Mouse (Mus musculus) intestine, postnatal 0 days (tissue): ENCODE results near the gene Tmem132b. TPM values are rescaled to one million over a fixed set of nuclear protein-coding genes. Genes with fewer than 3 reads are reported as not detected.

ENCODE experiments used
- ATAC-seq: fragments of 200-750 bp; cut with Nextera tagmentation; 2 replicates; pipeline ENCODE4 v1.8.0; 2017; ENCODE audit warnings: mild to moderate bottlenecking, moderate TSS enrichment, moderate library complexity
- H3K27ac ChIP-seq: fragments of 300-500 bp; sonication (generic); 2 replicates; pipeline ENCODE4 v1.5.1; 2014; ENCODE audit warnings: mild to moderate bottlenecking, low read depth, low read length, moderate library complexity
- H3K27me3 ChIP-seq: fragments of 300-500 bp; sonication (generic); replicated peaks from 2 replicates; pipeline ENCODE4 v1.6.1; 2014; ENCODE audit warnings: low read length, mixed read lengths; ENCODE audit not compliant: control insufficient read depth, insufficient read depth
- H3K36me3 ChIP-seq: fragments of 300-500 bp; sonication (generic); 2 replicates; pipeline ENCODE4 v1.6.1; 2014; ENCODE audit warnings: mild to moderate bottlenecking, moderate library complexity; ENCODE audit not compliant: control insufficient read depth, insufficient read depth
- H3K4me1 ChIP-seq: fragments of 300-500 bp; sonication (generic); replicated peaks from 2 replicates; pipeline ENCODE4 v1.6.1; 2014; ENCODE audit warnings: antibody characterized with exemption, low read length, mixed read lengths; ENCODE audit not compliant: control insufficient read depth, insufficient read depth
- H3K4me2 ChIP-seq: fragments of 300-500 bp; sonication (generic); replicated peaks from 2 replicates; pipeline ENCODE4 v1.6.1; 2014; ENCODE audit warnings: low read depth, mild to moderate bottlenecking, moderate library complexity
- H3K4me3 ChIP-seq: fragments of 300-500 bp; sonication (generic); 2 replicates; pipeline ENCODE4 v1.5.1; 2014; ENCODE audit warnings: low read depth, low read length
- H3K9ac ChIP-seq: fragments of 300-500 bp; sonication (generic); 2 replicates; pipeline ENCODE4 v1.6.1; 2014; ENCODE audit warnings: mild to moderate bottlenecking, low read depth, low read length
- H3K9me3 ChIP-seq: fragments of 300-500 bp; sonication (generic); 2 replicates; pipeline ENCODE4 v1.6.1; 2016; ENCODE audit warnings: mixed run types; ENCODE audit not compliant: control insufficient read depth
- CTCF ChIP-seq: sonication (generic); IDR thresholded peaks from 2 replicates; pipeline ENCODE4 v1.5.1; 2016; ENCODE audit warnings: low read depth, mild to moderate bottlenecking, control low read depth, antibody characterized with exemption, moderate library complexity
- WGBS: fragments of 180-500 bp; shearing (Covaris S2); extraction: QIAGEN DNeasy Blood & Tissue Kit; methylation state at CpG from one replicate; pipeline ENCODE4 v1.1.7; 2014; 5-methylcytosine and 5-hydroxymethylcytosine counted together
- polyA plus RNA-seq: library from polyadenylated mRNA; unstranded; fragments of >200 nt; fragmentation: Nextera tagmentation; extraction: Ambion mirVana; gene quantifications from 2 replicates; pipeline ENCODE4 v1.2.1, GENCODE M21; 2015

Gene Tmem132b
- polyA plus RNA-seq: 0.14 and 0.25 TPM in 2 replicates

DNA sequence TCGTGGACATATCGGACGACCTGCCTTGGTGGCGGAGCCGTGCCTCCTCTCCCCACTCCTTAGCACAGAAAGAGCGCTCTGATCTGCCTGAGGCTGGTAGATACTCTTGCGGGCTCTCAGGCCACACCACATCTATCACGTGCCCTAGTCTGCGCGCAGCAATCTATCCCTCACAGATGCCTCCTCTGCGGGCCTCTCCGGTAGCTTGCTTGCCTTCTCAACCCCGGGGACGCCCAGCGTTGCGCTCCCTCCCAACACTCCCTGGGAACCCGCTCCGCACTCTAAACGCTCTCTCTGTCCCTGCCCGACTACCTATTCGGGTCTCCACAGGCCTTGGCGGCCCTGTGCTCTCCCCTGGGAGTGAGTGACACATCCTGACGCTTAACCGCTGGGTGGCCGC, at the start of gene Tmem132b:
Tmem132b (plus strand) TSS at position 141 of the 400 bp plus-strand sequence.
- peaks cover 61% of the 10 kb centered on the region for H3K27me3 ChIP-seq

DNA sequence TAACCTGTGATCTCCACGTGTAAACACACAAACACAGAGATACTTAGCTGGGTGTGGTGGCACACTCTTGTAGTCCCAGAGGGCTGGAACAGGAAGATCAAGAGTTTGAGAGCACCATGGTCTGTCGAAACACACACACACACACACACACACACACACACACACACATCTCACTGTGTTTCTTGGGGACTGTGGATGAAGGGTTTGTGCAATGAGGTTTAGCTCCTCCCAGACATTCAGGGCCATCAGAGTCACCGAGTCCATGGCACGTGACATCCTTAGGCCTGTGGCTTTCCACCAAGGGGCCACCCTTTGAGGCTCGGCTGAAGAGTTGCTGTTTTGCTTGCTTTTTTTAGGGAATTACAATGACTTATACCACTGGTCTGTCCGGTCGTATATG, 49.1 kb upstream of the Tmem132b start:
- no peak for ATAC-seq

More for the DNA sequence above, at the start of gene Tmem132b:
- Histone ChIP-seq H3K4me3 (peak within 1 kb of the TSS; percentile 29), H3K9me3 (no peaks in the 10 kb centered on the region), H3K36me3 (no peaks in the 10 kb centered on the region), H3K27ac (no peak within 1 kb of the TSS), H3K4me1 (no peaks in the 10 kb centered on the region), H3K4me2 (peak within 1 kb of the TSS; percentile 63), H3K9ac (no peak within 1 kb of the TSS)
- no peak for TF ChIP-seq CTCF
- WGBS: 3% methylated on average over 24 of the region's 25 CpGs
- no peak for ATAC-seq

DNA sequence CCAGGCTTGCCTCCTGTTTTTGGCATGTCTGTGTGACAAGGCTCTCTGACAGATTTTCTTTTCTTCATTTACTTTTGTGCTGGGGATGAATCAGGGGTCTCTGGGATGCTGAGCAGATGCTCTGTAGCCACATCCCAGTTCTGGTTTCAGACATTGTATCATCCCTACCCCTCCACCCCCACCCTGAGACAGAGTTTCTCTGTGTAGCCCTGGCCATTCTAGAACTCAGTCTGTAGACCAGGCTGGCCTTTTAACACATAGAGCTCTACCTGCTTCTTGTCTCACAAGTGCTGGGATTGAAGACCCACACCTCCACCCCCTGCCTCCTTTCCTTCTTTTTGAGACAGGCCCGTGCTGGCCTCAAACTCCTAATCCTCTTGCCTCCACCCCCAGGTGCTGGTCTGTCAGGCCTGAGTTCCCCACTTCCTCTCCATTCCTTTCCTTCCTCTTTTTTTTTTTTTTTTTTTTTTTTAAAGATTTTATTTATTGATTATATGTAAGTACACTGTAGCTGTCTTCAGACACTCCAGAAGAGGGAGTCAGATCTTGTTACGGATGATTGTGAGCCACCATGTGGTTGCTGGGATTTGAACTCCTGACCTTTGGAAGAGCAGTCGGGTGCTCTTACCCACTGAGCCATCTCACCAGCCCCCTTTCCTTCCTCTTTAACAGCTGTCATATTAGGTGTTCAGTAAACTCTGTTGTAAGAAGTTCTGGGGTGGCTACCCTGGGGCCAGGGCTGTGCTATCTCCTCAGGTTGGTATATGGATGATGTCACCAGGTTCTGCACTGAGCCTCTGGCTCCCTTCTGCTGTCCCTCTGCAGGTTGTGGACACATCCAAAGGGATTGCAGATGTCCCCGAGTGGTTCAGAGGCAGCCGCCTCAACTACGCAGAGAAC, 47.6 kb upstream of the Tmem132b start:
- Histone ChIP-seq H3K4me1 (no peaks in the 10 kb centered on the region), H3K27ac (no peak overlapping the region), H3K4me3 (no peak overlapping the region), H3K9ac (no peak overlapping the region), H3K36me3 (peaks cover 33% of the 10 kb centered on the region), H3K4me2 (no peak overlapping the region), H3K9me3 (no peaks in the 10 kb centered on the region), H3K27me3 (no peaks in the 10 kb centered on the region)
- no peak for ATAC-seq
- WGBS: 81% methylated on average over 5 of the region's 6 CpGs
- TF ChIP-seq CTCF: no peak

More for the DNA sequence above, 49.1 kb upstream of the Tmem132b start:
- Histone ChIP-seq H3K27me3 (no peaks in the 10 kb centered on the region), H3K27ac (no peak overlapping the region), H3K9ac (no peak overlapping the region), H3K4me2 (no peak overlapping the region), H3K4me1 (no peaks in the 10 kb centered on the region), H3K9me3 (no peaks in the 10 kb centered on the region), H3K36me3 (peaks cover 33% of the 10 kb centered on the region), H3K4me3 (no peak overlapping the region)
- WGBS: 82% methylated on average over 7 of the region's 7 CpGs
- TF ChIP-seq CTCF: no peak

- no peak for ATAC-seq
- no peak overlapping the region for H3K27ac ChIP-seq
- WGBS: 88% methylated on average over 4 of the region's 4 CpGs
- no peak overlapping the region for H3K9ac ChIP-seq
- H3K36me3 ChIP-seq: peaks cover 41% of the 10 kb centered on the region
- no peaks in the 10 kb centered on the region for H3K9me3 ChIP-seq
- TF ChIP-seq CTCF: no peak
- no peaks in the 10 kb centered on the region for H3K27me3 ChIP-seq
- H3K4me1 ChIP-seq: no peaks in the 10 kb centered on the region
- no peak overlapping the region for H3K4me3 ChIP-seq
- H3K4me2 ChIP-seq: no peak overlapping the region
Measured at GRCm38 (mm10) chr5:125485031-125485778, 46.4 kb upstream of the Tmem132b start.

GRCm38 (mm10) chr5:125486088-125486487, 45.5 kb upstream of the Tmem132b start:
- Histone ChIP-seq H3K27ac (no peak overlapping the region), H3K9ac (no peak overlapping the region), H3K4me2 (no peak overlapping the region), H3K9me3 (no peaks in the 10 kb centered on the region), H3K4me1 (no peaks in the 10 kb centered on the region), H3K36me3 (peaks cover 46% of the 10 kb centered on the region), H3K27me3 (no peaks in the 10 kb centered on the region), H3K4me3 (no peak overlapping the region)
- WGBS: 83% methylated on average over 1 of the region's 1 CpGs
- no peak for ATAC-seq
- TF ChIP-seq CTCF: no peak

DNA sequence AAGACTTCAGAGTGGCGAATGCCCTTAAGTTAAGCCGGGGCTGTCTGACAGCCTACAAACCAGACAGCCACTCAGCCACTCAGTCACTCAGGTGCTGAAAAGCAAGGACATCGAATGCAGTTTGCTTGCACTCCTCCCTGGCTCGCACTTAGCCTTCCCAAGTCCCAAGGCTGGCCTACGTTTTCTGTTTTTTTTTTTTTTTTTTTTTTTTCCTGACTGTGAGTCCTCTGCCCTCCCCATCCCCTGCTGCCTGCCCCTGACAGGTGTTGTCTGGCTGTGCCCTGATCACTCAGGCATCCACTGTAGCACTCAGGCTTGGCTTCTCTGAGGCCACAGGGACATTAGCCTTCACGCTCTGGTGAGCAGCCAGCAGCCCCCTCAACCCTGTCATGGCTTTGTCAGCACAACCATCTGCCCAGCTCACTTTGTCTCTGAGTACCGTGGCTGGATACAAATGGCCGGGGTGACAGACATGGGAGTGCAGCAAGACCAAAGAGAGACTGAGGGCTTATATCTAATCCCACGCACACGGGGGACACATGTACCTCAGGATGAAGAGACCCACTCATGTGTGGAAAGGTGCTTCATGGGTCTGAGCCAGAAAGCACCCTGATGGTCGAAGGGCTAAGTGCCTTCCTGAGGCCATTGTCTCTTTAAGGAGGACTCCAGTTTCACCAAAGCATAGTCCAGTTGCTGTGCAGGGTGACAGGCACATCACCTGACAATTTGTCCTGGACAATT, 44.0 kb upstream of the Tmem132b start:
- Histone ChIP-seq H3K27ac (no peak overlapping the region), H3K4me1 (no peaks in the 10 kb centered on the region), H3K9ac (no peak overlapping the region), H3K9me3 (no peaks in the 10 kb centered on the region), H3K27me3 (no peaks in the 10 kb centered on the region), H3K4me2 (no peak overlapping the region), H3K36me3 (peaks cover 56% of the 10 kb centered on the region), H3K4me3 (no peak overlapping the region)
- WGBS: 85% methylated on average over 11 of the region's 11 CpGs
- no peak for TF ChIP-seq CTCF
- ATAC-seq: no peak
